21 mouse cellular contexts compared by ENCODE assay signal in the genomic region with DNA sequence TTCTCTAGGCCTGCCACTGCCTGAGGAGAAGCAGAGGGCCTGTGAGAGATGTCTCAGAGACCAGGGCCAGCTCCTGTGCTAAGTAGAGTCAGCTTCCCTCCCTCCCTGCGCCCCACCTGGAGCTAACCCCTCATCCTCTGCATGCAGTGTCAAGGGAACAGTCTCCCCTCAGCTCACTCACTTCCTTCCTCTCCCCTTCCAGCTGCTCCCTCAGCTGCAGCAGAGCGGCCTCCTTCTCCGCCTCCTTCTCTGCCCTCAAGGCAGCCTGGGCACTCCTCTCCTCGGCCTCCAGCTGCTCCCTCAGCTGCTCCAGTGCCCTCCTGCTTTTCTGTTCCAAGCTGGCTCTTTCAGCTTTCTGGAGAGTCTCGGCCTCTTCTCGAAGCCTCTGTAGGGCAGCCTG. TPM values are rescaled to one million over a fixed set of nuclear protein-coding genes. Genes with fewer than 3 reads are reported as not detected.
DNase-seq lines count a peak whose midpoint lies in the region; ATAC-seq and TF ChIP-seq lines count a peak whose summit lies in the region.
"Had no signal": no experiment of that assay in that cellular context is flagged by ENCODE, and none has a peak within 500 bp of the region (broad histone marks: within the 10 kb centered on the region; RNA-seq: fewer than 3 reads in every experiment).

No protein-coding gene starts in this region.

- H3K27ac ChIP-seq in hindbrain, embryonic 12.5 days, result 0 out of 2 replicates have a peak overlapping the region, but pooled peaks have one; percentile 18
- no peak overlapping the region for H3K27ac ChIP-seq in hindbrain, postnatal 0 days
- H3K27ac ChIP-seq in thymus, adult 2 months (ENCODE audit: control insufficient read depth, insufficient read depth, low read length), result no peak overlapping the region
- no peak overlapping the region for H3K27ac ChIP-seq in embryonic facial prominence, embryonic 13.5 days
- H3K27ac ChIP-seq: embryonic facial prominence, embryonic 12.5 days; gastrocnemius, adult 2 months; heart, embryonic 13.5 days; hindbrain, embryonic 15.5 days had no signal

- H3K36me3 ChIP-seq in hindbrain, embryonic 12.5 days, result peaks cover 35% of the 10 kb centered on the region
- peaks cover 18% of the 10 kb centered on the region; the same call in 1 of the 2 replicates for H3K36me3 ChIP-seq in hindbrain, postnatal 0 days (ENCODE audit: insufficient read depth, low read length)
- H3K36me3 ChIP-seq in thymus, adult 2 months (ENCODE audit: control insufficient read depth, insufficient read depth, low read length), result peaks cover 4% of the 10 kb centered on the region; the same call in 1 of the 2 replicates
- peaks cover 61% of the 10 kb centered on the region for H3K36me3 ChIP-seq in embryonic facial prominence, embryonic 13.5 days

- no peak overlapping the region for H3K4me3 ChIP-seq in hindbrain, embryonic 12.5 days
- H3K4me3 ChIP-seq in hindbrain, postnatal 0 days (ENCODE audit: low read length), result no peak overlapping the region
- no peak overlapping the region for H3K4me3 ChIP-seq in thymus, adult 2 months (ENCODE audit: control insufficient read depth, insufficient read depth, low read length)
- H3K4me3 ChIP-seq in embryonic facial prominence, embryonic 13.5 days, result no peak overlapping the region
- H3K4me3 ChIP-seq: embryonic facial prominence, embryonic 12.5 days; gastrocnemius, adult 2 months; heart, embryonic 13.5 days; hindbrain, embryonic 15.5 days had no signal

- H3K4me1 ChIP-seq in hindbrain, embryonic 12.5 days, result peaks cover 4% of the 10 kb centered on the region; the same call in 1 of the 2 replicates
- no peaks in the 10 kb centered on the region for H3K4me1 ChIP-seq in hindbrain, postnatal 0 days (ENCODE audit: insufficient read depth, low read length)
- no peaks in the 10 kb centered on the region for H3K4me1 ChIP-seq in thymus, adult 2 months (replicated peaks; ENCODE audit: control insufficient read depth, insufficient read depth, low read length)
- H3K4me1 ChIP-seq in embryonic facial prominence, embryonic 13.5 days, result no peaks in the 10 kb centered on the region
- H3K4me1 ChIP-seq: embryonic facial prominence, embryonic 12.5 days; heart, embryonic 13.5 days had no signal

- H3K27me3 ChIP-seq in hindbrain, embryonic 12.5 days, result no peaks in the 10 kb centered on the region
- H3K27me3 ChIP-seq in hindbrain, postnatal 0 days (ENCODE audit: insufficient read depth, low read length), result no peaks in the 10 kb centered on the region
- H3K27me3 ChIP-seq in thymus, adult 2 months (ENCODE audit: control insufficient read depth, insufficient read depth, low read length), result no peaks in the 10 kb centered on the region
- H3K27me3 ChIP-seq in embryonic facial prominence, embryonic 13.5 days, result no peaks in the 10 kb centered on the region
- H3K27me3 ChIP-seq: CH12.LX; embryonic facial prominence, embryonic 12.5 days; heart, embryonic 13.5 days; hindbrain, embryonic 15.5 days had no signal

- no peak for ATAC-seq in hindbrain, embryonic 12.5 days (ENCODE audit: low FRiP score)
- no peak for ATAC-seq in hindbrain, postnatal 0 days
- ATAC-seq in embryonic facial prominence, embryonic 13.5 days (ENCODE audit: insufficient number of reproducible peaks, insufficient read depth, low FRiP score, low TSS enrichment, low read depth), result no peak
- ATAC-seq: forebrain, embryonic 14.5 days had no signal

- DNase-seq in hindbrain, postnatal 0 days (ENCODE audit: low spot score), result no peak
- peak; percentile 13 for DNase-seq in thymus, postnatal 0 days (ENCODE audit: low spot score)
- no peak for DNase-seq in thymus, adult 2 months
- DNase-seq in embryo, embryonic 10 days (ENCODE audit: low spot score), result no peak
- DNase-seq: adrenal gland, adult 2 months; adrenal gland, postnatal 25 days; cerebellum, adult 18-20 months; cerebellum, adult 9-11 months; cerebellum, postnatal 36 days; embryo, embryonic 11 days; gastrocnemius, adult 2 months; gastrocnemius, postnatal 25 days; heart, adult 11 months; heart, postnatal 36 days had no signal

- H3K9me3 ChIP-seq in hindbrain, embryonic 12.5 days (replicated peaks), result no peaks in the 10 kb centered on the region
- H3K9me3 ChIP-seq in hindbrain, postnatal 0 days (ENCODE audit: low read length), result no peaks in the 10 kb centered on the region
- H3K9me3 ChIP-seq in embryonic facial prominence, embryonic 13.5 days, result no peaks in the 10 kb centered on the region
- H3K9me3 ChIP-seq: embryonic facial prominence, embryonic 12.5 days; heart, embryonic 13.5 days; hindbrain, embryonic 15.5 days had no signal

- TF ChIP-seq CTCF in hindbrain, postnatal 0 days (IDR thresholded peaks at IDR 0.05; ENCODE audit: low read depth), result no peak
- TF ChIP-seq CTCF in thymus, adult 2 months (IDR thresholded peaks at IDR 0.05; ENCODE audit: borderline replicate concordance, control insufficient read depth, extremely low read depth, insufficient read depth, low read length, poor library complexity), result no peak

- WGBS in hindbrain, embryonic 12.5 days, result 75% methylated on average over 6 of the region's 6 CpGs
- WGBS in hindbrain, postnatal 0 days, result 70% methylated on average over 6 of the region's 6 CpGs
- WGBS in thymus, adult 2 months, result 29% methylated on average over 6 of the region's 6 CpGs
- 60% methylated on average over 6 of the region's 6 CpGs for WGBS in embryonic facial prominence, embryonic 13.5 days

- no peak for TF ChIP-seq POLR2A in thymus, adult 2 months (IDR thresholded peaks at IDR 0.05; ENCODE audit: control insufficient read depth, extremely low read depth, insufficient read depth, low read length, poor library complexity)

- H3K9ac ChIP-seq in hindbrain, embryonic 12.5 days, result no peak overlapping the region
- H3K9ac ChIP-seq in hindbrain, postnatal 0 days (replicated peaks; ENCODE audit: low read length), result no peak overlapping the region
- H3K9ac ChIP-seq in embryonic facial prominence, embryonic 13.5 days, result peak overlapping the region; percentile 46; the same call in 1 of the 2 replicates
- H3K9ac ChIP-seq: embryonic facial prominence, embryonic 12.5 days; heart, embryonic 13.5 days; hindbrain, embryonic 15.5 days had no signal

- H3K4me2 ChIP-seq in hindbrain, embryonic 12.5 days (replicated peaks), result no peak overlapping the region
- H3K4me2 ChIP-seq in hindbrain, postnatal 0 days (ENCODE audit: low read depth, low read length), result no peak overlapping the region
- no peak overlapping the region for H3K4me2 ChIP-seq in embryonic facial prominence, embryonic 13.5 days
- H3K4me2 ChIP-seq: embryonic facial prominence, embryonic 12.5 days; heart, embryonic 13.5 days; hindbrain, embryonic 15.5 days had no signal

RNA-seq across cellular contexts. Expression of a gene that starts 49.3 kb away (rescaled TPM):
- polyA plus RNA-seq in hindbrain, embryonic 12.5 days (2016; fragmentation: Nextera tagmentation; extraction: Ambion mirVana), result 17.7 and 18.8 TPM in 2 replicates
- 13.7 and 24.6 TPM in 2 replicates for total RNA-seq in hindbrain, postnatal 0 days (2014; rRNA removed)
- 14.2 and 14.3 TPM in 2 replicates for polyA plus RNA-seq in hindbrain, postnatal 0 days (2015; fragmentation: Nextera tagmentation; extraction: Ambion mirVana)
- 22.5 and 24.0 TPM in 2 replicates for polyA plus RNA-seq in thymus, postnatal 0 days (2015; fragmentation: Nextera tagmentation; extraction: Ambion mirVana)
- 32.0 and 35.9 TPM in 2 replicates for polyA plus RNA-seq in thymus, adult 2 months (2012; rRNA removed)
- polyA plus RNA-seq in embryonic facial prominence, embryonic 13.5 days (2015; fragmentation: Nextera tagmentation; extraction: Ambion mirVana), result 33.8 and 34.3 TPM in 2 replicates

RNA-seq across cellular contexts. Expression of a gene that starts 59.2 kb away (rescaled TPM):
- 40.2 and 41.5 TPM in 2 replicates for polyA plus RNA-seq in hindbrain, embryonic 12.5 days (2016; fragmentation: Nextera tagmentation; extraction: Ambion mirVana)
- total RNA-seq in hindbrain, postnatal 0 days (2014; rRNA removed), result 77.0 and 92.0 TPM in 2 replicates
- polyA plus RNA-seq in hindbrain, postnatal 0 days (2015; fragmentation: Nextera tagmentation; extraction: Ambion mirVana), result 39.3 TPM in 2 replicates
- polyA plus RNA-seq in thymus, postnatal 0 days (2015; fragmentation: Nextera tagmentation; extraction: Ambion mirVana), result 8.0 and 10.3 TPM in 2 replicates
- polyA plus RNA-seq in thymus, adult 2 months (2012; rRNA removed), result 7.7 and 10.1 TPM in 2 replicates
- polyA plus RNA-seq in embryonic facial prominence, embryonic 13.5 days (2015; fragmentation: Nextera tagmentation; extraction: Ambion mirVana), result 34.4 and 35.5 TPM in 2 replicates
